Mouse (Mus musculus) spleen, adult 10 weeks (tissue): ENCODE measurements around the gene Gm21861. TPM values are rescaled to one million over a fixed set of nuclear protein-coding genes. Genes with fewer than 3 reads are reported as not detected.

Source experiments
- polyA plus RNA-seq: library from polyadenylated mRNA; stranded (reverse); fragments of 350-450 nt; fragmentation: Illumina TruSeq; extraction: RNeasy Lipid Tissue Mini Kit (QIAGEN cat#74804); gene quantifications from one replicate; pipeline ENCODE4 v1.2.3, GENCODE M21; 2015; ENCODE audit warnings: low replicate concordance; ENCODE audit not compliant: insufficient read depth

Gm21861 gene
- polyA plus RNA-seq, result not detected

GRCm38 (mm10) chrY:58814497-58814896 lies at the start of gene Gm21861:
Gene Gm21861, minus strand, starts transcription at chrY:58814597.

